Mouse (Mus musculus) frontal cortex, adult 2 months (tissue): Measurements from ENCODE around the gene Pop5. TPM values are rescaled to one million over a fixed set of nuclear protein-coding genes. Genes with fewer than 3 reads are reported as not detected.

ENCODE experiments used
- DNase-seq, 2 experiments: peaks; one replicate each; pipeline ENCODE4 v3.0.0; 2022; ENCODE audit warnings: low spot score in 1 of 2; ENCODE audit errors: extremely low spot score in 1 of 2
- polyA plus RNA-seq: library from polyadenylated mRNA; depleted of rRNA; stranded (reverse); fragments of >200 nt; gene quantifications from 2 replicates; pipeline ENCODE4 v1.2.3, GENCODE M21; 2012; rRNA removed

Gene Pop5
- polyA plus RNA-seq, 1 experiment = 134 TPM

- DNase-seq = no peak
Measured at GRCm38 (mm10) chr5:115284735-115285134, 49.1 kb downstream of the Pop5 start.

GRCm38 (mm10) chr5:115294173-115294572, 58.5 kb downstream of the Pop5 start:
- no peak for DNase-seq

Other genes with a start within 250 kb of the Pop5 start
- 70.2 and 71.3 TPM in 2 replicates for gene Sppl3, start 224.7 kb upstream of the Pop5 start, polyA plus RNA-seq
- gene Gm10401, start 137.5 kb upstream of the Pop5 start, polyA plus RNA-seq = not detected in 2 replicates
- 13.1 and 14.9 TPM in 2 replicates for gene Acads, start 116.5 kb upstream of the Pop5 start, polyA plus RNA-seq
- 27.9 and 28.9 TPM in 2 replicates for gene Unc119b, start 100.9 kb upstream of the Pop5 start, polyA plus RNA-seq
- 66.5 and 67.1 TPM in 2 replicates for gene Mlec, start 77.7 kb upstream of the Pop5 start, polyA plus RNA-seq
- 291 and 354 TPM in 2 replicates for gene Cabp1, start 41.5 kb upstream of the Pop5 start, polyA plus RNA-seq
- gene Rnf10, start 37.1 kb downstream of the Pop5 start, polyA plus RNA-seq = 177 and 178 TPM in 2 replicates
- gene Coq5, start 43.8 kb downstream of the Pop5 start, polyA plus RNA-seq = 29.4 and 34.3 TPM in 2 replicates
- gene Dynll1, start 65.2 kb downstream of the Pop5 start, polyA plus RNA-seq = 637 and 750 TPM in 2 replicates
- 67.9 and 79.2 TPM in 2 replicates for gene Srsf9, start 91.3 kb downstream of the Pop5 start, polyA plus RNA-seq
- gene Gatc, start 105.3 kb downstream of the Pop5 start, polyA plus RNA-seq = 32.8 and 33.0 TPM in 2 replicates
- gene Triap1, start 105.4 kb downstream of the Pop5 start, polyA plus RNA-seq = 22.2 and 24.1 TPM in 2 replicates
- gene Cox6a1, start 113.1 kb downstream of the Pop5 start, polyA plus RNA-seq = 2,228 and 3,541 TPM in 2 replicates
- 58.3 and 61.5 TPM in 2 replicates for gene Msi1, start 193.8 kb downstream of the Pop5 start, polyA plus RNA-seq
- not detected in 2 replicates for gene Pla2g1b, start 230.4 kb downstream of the Pop5 start, polyA plus RNA-seq
- 86.3 and 86.5 TPM in 2 replicates for gene Sirt4, start 248.9 kb downstream of the Pop5 start, polyA plus RNA-seq